Mouse (Mus musculus) lung, postnatal 36 days (tissue): Measurements from ENCODE around the gene Kctd2.
A peak's percentile ranks its signal among the peaks of the same experiment; 100 is the strongest.
"Not testable (repeated sequence)": the region's sequence is repeated elsewhere in the genome, so short reads cannot be mapped to it uniquely, and the experiment has no call there.

Source experiments
- DNase-seq: peaks from one replicate; pipeline ENCODE4 v3.0.0; 2022; ENCODE audit warnings: mixed read lengths

The Kctd2 gene

GRCm38 (mm10) chr11:115475025-115475757, 55.3 kb downstream of the Kctd2 start, which contains the start of gene Armc7:
Armc7 (plus strand) TSS chr11:115475667.
- DNase-seq = peak; percentile 98

GRCm38 (mm10) chr11:115475758-115476237, 55.9 kb downstream of the Kctd2 start:
- no peak for DNase-seq

- DNase-seq = not testable (repeated sequence)
These were observed 56.7 kb downstream of the Kctd2 start for GRCm38 (mm10) chr11:115476630-115477029.

- not testable (repeated sequence) for DNase-seq
These were observed 57.5 kb downstream of the Kctd2 start for GRCm38 (mm10) chr11:115477388-115477787.

- no peak for DNase-seq
These were observed 58.5 kb downstream of the Kctd2 start for GRCm38 (mm10) chr11:115478296-115478938.
